Mouse (Mus musculus) kidney, adult 11 months (tissue): ENCODE measurements at regions not wholly inside any gene's neighbourhood (a gene's known extent, or its start where the extent isn't known, plus 50 kb on each side); places are given as distances from the start of the nearest gene placed in this dataset.

Experiments used
- DNase-seq: peaks from one replicate; pipeline ENCODE4 v3.0.0; 2022

- DNase-seq = no peak
Observed at GRCm38 (mm10) chr7:119089931-119090330, 94.5 kb downstream of the Gpr139 start.

- no peak for DNase-seq
Observed at GRCm38 (mm10) chr7:119088537-119088936, 93.5 kb upstream of the Gprc5b start.

- DNase-seq = no peak
Observed at GRCm38 (mm10) chr7:119087723-119088419, 92.9 kb upstream of the Gprc5b start.

GRCm38 (mm10) chr7:119085696-119086451, 90.9 kb upstream of the Gprc5b start:
- DNase-seq = no peak

- peak; percentile 2 for DNase-seq
Observed at GRCm38 (mm10) chr7:119076712-119077619, 82.0 kb upstream of the Gprc5b start.

- no peak for DNase-seq
Observed at GRCm38 (mm10) chr7:119066026-119066425, 71.0 kb upstream of the Gprc5b start.
